Mouse (Mus musculus) embryonic facial prominence, embryonic 12.5 days (tissue): ENCODE data around the gene Card14. TPM values are rescaled to one million over a fixed set of nuclear protein-coding genes. Genes with fewer than 3 reads are reported as not detected.
"Not testable (repeated sequence)": the region's sequence is repeated elsewhere in the genome, so short reads cannot be mapped to it uniquely, and the experiment has no call there.

Experiments
- ATAC-seq: fragments of 200-750 bp; cut with Nextera tagmentation; 2 replicates; pipeline ENCODE4 v1.8.0; 2017; ENCODE audit not compliant: insufficient number of reproducible peaks, insufficient read depth, low FRiP score, low TSS enrichment
- H3K27ac ChIP-seq: fragments of 300-500 bp; sonication (generic); 2 replicates; pipeline ENCODE4 v1.5.1; 2016; ENCODE audit warnings: mild to moderate bottlenecking
- H3K27me3 ChIP-seq: fragments of 300-500 bp; sonication (generic); 2 replicates; pipeline ENCODE4 v1.6.1; 2016; ENCODE audit warnings: mild to moderate bottlenecking, moderate library complexity
- H3K36me3 ChIP-seq: fragments of 300-500 bp; sonication (generic); 2 replicates; pipeline ENCODE4 v1.6.1; 2016; ENCODE audit warnings: mild to moderate bottlenecking
- H3K4me1 ChIP-seq: fragments of 300-500 bp; sonication (generic); 2 replicates; pipeline ENCODE4 v1.6.1; 2016
- H3K4me2 ChIP-seq: fragments of 300-500 bp; sonication (generic); replicated peaks from 2 replicates; pipeline ENCODE4 v1.6.1; 2016; ENCODE audit warnings: mild to moderate bottlenecking, moderate library complexity
- H3K4me3 ChIP-seq: fragments of 300-500 bp; sonication (generic); 2 replicates; pipeline ENCODE4 v1.5.1; 2016; ENCODE audit warnings: mild to moderate bottlenecking
- H3K9ac ChIP-seq: fragments of 300-500 bp; sonication (generic); 2 replicates; pipeline ENCODE4 v1.6.1; 2016; ENCODE audit warnings: mild to moderate bottlenecking, moderate library complexity
- H3K9me3 ChIP-seq: fragments of 300-500 bp; sonication (generic); 2 replicates; pipeline ENCODE4 v1.6.1; 2016; ENCODE audit warnings: mild to moderate bottlenecking, moderate library complexity
- WGBS: fragments of 180-500 bp; shearing (Covaris S2); methylation state at CpG from one replicate; pipeline ENCODE4 v1.1.7; 2016; 5-methylcytosine and 5-hydroxymethylcytosine counted together
- polyA plus RNA-seq: library from polyadenylated mRNA; unstranded; fragments of >200 nt; fragmentation: Nextera tagmentation; extraction: Ambion mirVana; gene quantifications from 2 replicates; pipeline ENCODE4 v1.2.1, GENCODE M21; 2016

Card14 gene
- polyA plus RNA-seq = 0.28 and 0.52 TPM in 2 replicates

- Histone ChIP-seq H3K36me3 (no peaks in the 10 kb centered on the region), H3K4me1 (peaks cover 4% of the 10 kb centered on the region; the same call in 1 of the 2 replicates), H3K27me3 (peaks cover 6% of the 10 kb centered on the region), H3K4me2 (no peak within 1 kb of the TSS), H3K9ac (no peak within 1 kb of the TSS), H3K27ac (no peak within 1 kb of the TSS), H3K9me3 (no peaks in the 10 kb centered on the region), H3K4me3 (no peak within 1 kb of the TSS)
- WGBS = 29% methylated on average over 1 of the region's 1 CpGs
- no peak for ATAC-seq
Observed at GRCm38 (mm10) chr11:119307658-119307867, at the start of gene Card14. Card14 (plus strand) TSS chr11:119307768.

- 71% methylated on average over 9 of the region's 9 CpGs for WGBS
- Histone ChIP-seq H3K4me2 (peak overlapping the region; percentile 32), H3K9ac (no peak overlapping the region), H3K9me3 (no peaks in the 10 kb centered on the region), H3K4me3 (peak overlapping the region; percentile 25), H3K27me3 (no peaks in the 10 kb centered on the region), H3K36me3 (no peaks in the 10 kb centered on the region), H3K27ac (no peak overlapping the region), H3K4me1 (peaks cover 11% of the 10 kb centered on the region; the same call in 1 of the 2 replicates)
- ATAC-seq = no peak
Observed at GRCm38 (mm10) chr11:119258216-119258571, 49.4 kb upstream of the Card14 start.

- no peak overlapping the region for H3K27ac ChIP-seq
- ATAC-seq = 0 out of 2 replicates have a peak, but pooled peaks have one; percentile 50
- peak overlapping the region; percentile 32 for H3K4me2 ChIP-seq
- H3K9me3 ChIP-seq = no peaks in the 10 kb centered on the region
- 0 out of 2 replicates have a peak, but pooled peaks cover 6% of the 10 kb centered on the region for H3K4me1 ChIP-seq
- WGBS = 68% methylated on average over 23 of the region's 23 CpGs
- peak overlapping the region; percentile 25 for H3K4me3 ChIP-seq
- peak overlapping the region; percentile 7; the same call in 1 of the 2 replicates for H3K9ac ChIP-seq
- H3K36me3 ChIP-seq = no peaks in the 10 kb centered on the region
- no peaks in the 10 kb centered on the region for H3K27me3 ChIP-seq
Observed at GRCm38 (mm10) chr11:119258572-119259322, 48.8 kb upstream of the Card14 start.

- Histone ChIP-seq H3K27me3 (no peaks in the 10 kb centered on the region), H3K4me1 (0 out of 2 replicates have a peak, but pooled peaks cover 6% of the 10 kb centered on the region), H3K4me2 (no peak overlapping the region), H3K36me3 (no peaks in the 10 kb centered on the region), H3K9ac (no peak overlapping the region), H3K9me3 (no peaks in the 10 kb centered on the region), H3K27ac (no peak overlapping the region), H3K4me3 (no peak overlapping the region)
- ATAC-seq = no peak
- WGBS = 86% methylated on average over 8 of the region's 8 CpGs
Observed at GRCm38 (mm10) chr11:119259977-119260376, 47.6 kb upstream of the Card14 start.

- WGBS = 91% methylated on average over 13 of the region's 13 CpGs
- no peak overlapping the region for H3K4me2 ChIP-seq
- no peaks in the 10 kb centered on the region for H3K36me3 ChIP-seq
- H3K9ac ChIP-seq = no peak overlapping the region
- ATAC-seq = no peak
- H3K4me1 ChIP-seq = peaks cover 16% of the 10 kb centered on the region
- no peaks in the 10 kb centered on the region for H3K27me3 ChIP-seq
- no peaks in the 10 kb centered on the region for H3K9me3 ChIP-seq
- no peak overlapping the region for H3K4me3 ChIP-seq
- H3K27ac ChIP-seq = no peak overlapping the region
Observed at GRCm38 (mm10) chr11:119264413-119264812, 43.2 kb upstream of the Card14 start.

GRCm38 (mm10) chr11:119265811-119266210, 41.8 kb upstream of the Card14 start:
- no peaks in the 10 kb centered on the region for H3K9me3 ChIP-seq
- no peak overlapping the region for H3K27ac ChIP-seq
- H3K4me1 ChIP-seq = peaks cover 16% of the 10 kb centered on the region
- no peak overlapping the region for H3K4me2 ChIP-seq
- ATAC-seq = no peak
- 73% methylated on average over 7 of the region's 7 CpGs for WGBS
- no peak overlapping the region for H3K4me3 ChIP-seq
- H3K36me3 ChIP-seq = no peaks in the 10 kb centered on the region
- no peaks in the 10 kb centered on the region for H3K27me3 ChIP-seq
- no peak overlapping the region for H3K9ac ChIP-seq

GRCm38 (mm10) chr11:119267241-119267674, 40.3 kb upstream of the Card14 start:
- H3K4me3 ChIP-seq = 0 out of 2 replicates have a peak overlapping the region, but pooled peaks have one; percentile 70
- H3K27me3 ChIP-seq = no peaks in the 10 kb centered on the region
- peak overlapping the region; percentile 94 for H3K4me2 ChIP-seq
- 49% methylated on average over 6 of the region's 6 CpGs for WGBS
- H3K9ac ChIP-seq = no peak overlapping the region
- H3K36me3 ChIP-seq = no peaks in the 10 kb centered on the region
- no peak overlapping the region for H3K27ac ChIP-seq
- H3K4me1 ChIP-seq = peaks cover 19% of the 10 kb centered on the region
- no peaks in the 10 kb centered on the region for H3K9me3 ChIP-seq
- peak; percentile 8; the same call in 1 of the 2 replicates for ATAC-seq

GRCm38 (mm10) chr11:119267768-119268556, 39.6 kb upstream of the Card14 start, which contains the start of gene Gaa:
Gaa (plus strand) TSS chr11:119267887.
- 0 out of 2 replicates have a peak within 1 kb of the TSS, but pooled peaks have one; percentile 50 for H3K27ac ChIP-seq
- no peaks in the 10 kb centered on the region for H3K27me3 ChIP-seq
- H3K36me3 ChIP-seq = peaks cover 4% of the 10 kb centered on the region
- H3K4me2 ChIP-seq = peak within 1 kb of the TSS; percentile 94
- ATAC-seq = peak; percentile 53
- peaks cover 19% of the 10 kb centered on the region for H3K4me1 ChIP-seq
- H3K9me3 ChIP-seq = no peaks in the 10 kb centered on the region
- H3K4me3 ChIP-seq = peak within 1 kb of the TSS; percentile 70
- H3K9ac ChIP-seq = peak within 1 kb of the TSS; percentile 66
- WGBS = 2% methylated on average over 52 of the region's 52 CpGs

- no peak for ATAC-seq
- Histone ChIP-seq H3K36me3 (peaks cover 11% of the 10 kb centered on the region), H3K4me3 (peak overlapping the region; percentile 70), H3K27ac (no peak overlapping the region), H3K9me3 (no peaks in the 10 kb centered on the region), H3K27me3 (no peaks in the 10 kb centered on the region), H3K4me1 (peaks cover 19% of the 10 kb centered on the region), H3K4me2 (peak overlapping the region; percentile 94), H3K9ac (peak overlapping the region; percentile 66)
- 81% methylated on average over 16 of the region's 16 CpGs for WGBS
Observed at GRCm38 (mm10) chr11:119268557-119269195, 38.9 kb upstream of the Card14 start.

GRCm38 (mm10) chr11:119272492-119272891, 35.1 kb upstream of the Card14 start:
- H3K9me3 ChIP-seq, H3K4me3 ChIP-seq, H3K27ac ChIP-seq, H3K4me2 ChIP-seq, H3K9ac ChIP-seq, ATAC-seq, H3K27me3 ChIP-seq: not testable (repeated sequence)
- H3K36me3 ChIP-seq = peaks cover 36% of the 10 kb centered on the region
- 68% methylated on average over 3 of the region's 3 CpGs for WGBS
- H3K4me1 ChIP-seq = peaks cover 13% of the 10 kb centered on the region

- Histone ChIP-seq H3K4me2 (no peak overlapping the region), H3K9me3 (no peaks in the 10 kb centered on the region), H3K9ac (no peak overlapping the region), H3K4me1 (peaks cover 9% of the 10 kb centered on the region), H3K27me3 (no peaks in the 10 kb centered on the region), H3K36me3 (peaks cover 36% of the 10 kb centered on the region), H3K4me3 (no peak overlapping the region), H3K27ac (no peak overlapping the region)
- ATAC-seq = no peak
- 81% methylated on average over 8 of the region's 8 CpGs for WGBS
Observed at GRCm38 (mm10) chr11:119273186-119273930, 34.2 kb upstream of the Card14 start.
